Mouse (Mus musculus) kidney, postnatal 0 days (tissue): ENCODE measurements around the gene Fopnl. TPM values are rescaled to one million over a fixed set of nuclear protein-coding genes. Genes with fewer than 3 reads are reported as not detected.

Experiments used
- ATAC-seq: fragments of 200-750 bp; cut with Nextera tagmentation; replicated peaks from 2 replicates; pipeline ENCODE4 v1.8.0; 2017; ENCODE audit warnings: low read depth, moderate number of reproducible peaks, moderate TSS enrichment, moderate library complexity; ENCODE audit not compliant: low FRiP score
- DNase-seq: peaks from one replicate; pipeline ENCODE4 v3.0.0-alpha.2; 2016; ENCODE audit warnings: low spot score
- H3K27ac ChIP-seq: fragments of 300-500 bp; sonication (generic); 2 replicates; pipeline ENCODE4 v1.5.1; 2014; ENCODE audit warnings: mild to moderate bottlenecking
- H3K27me3 ChIP-seq: fragments of 300-500 bp; sonication (generic); 2 replicates; pipeline ENCODE4 v1.6.1; 2014; ENCODE audit warnings: low read length, mixed read lengths; ENCODE audit not compliant: insufficient read depth
- H3K36me3 ChIP-seq: fragments of 300-500 bp; sonication (generic); 2 replicates; pipeline ENCODE4 v1.6.1; 2014; ENCODE audit warnings: low read length, mixed read lengths; ENCODE audit not compliant: insufficient read depth
- H3K4me1 ChIP-seq: fragments of 300-500 bp; sonication (generic); replicated peaks from 2 replicates; pipeline ENCODE4 v1.6.1; 2014; ENCODE audit warnings: antibody characterized with exemption, low read length, mixed read lengths; ENCODE audit not compliant: insufficient read depth
- H3K4me2 ChIP-seq: fragments of 300-500 bp; sonication (generic); 2 replicates; pipeline ENCODE4 v1.6.1; 2014; ENCODE audit warnings: mild to moderate bottlenecking, low read length, moderate library complexity, mixed read lengths
- H3K4me3 ChIP-seq: fragments of 300-500 bp; sonication (generic); replicated peaks from 2 replicates; pipeline ENCODE4 v1.5.1; 2014; ENCODE audit warnings: low read depth, low read length
- H3K9ac ChIP-seq: fragments of 300-500 bp; sonication (generic); 2 replicates; pipeline ENCODE4 v1.6.1; 2014; ENCODE audit warnings: low read depth, low read length
- H3K9me3 ChIP-seq: fragments of 300-500 bp; sonication (generic); replicated peaks from 2 replicates; pipeline ENCODE4 v1.6.1; 2016; ENCODE audit warnings: low read length, inconsistent platforms, mixed read lengths
- CTCF ChIP-seq: IDR thresholded peaks from 2 replicates; pipeline ENCODE4 v1.5.1; 2016; ENCODE audit warnings: antibody characterized with exemption, low read depth, mild to moderate bottlenecking, moderate library complexity
- WGBS: fragments of 180-500 bp; shearing (Covaris S2); extraction: QIAGEN DNeasy Blood & Tissue Kit; methylation state at CpG from one replicate; pipeline ENCODE4 v1.1.7; 2014; 5-methylcytosine and 5-hydroxymethylcytosine counted together
- polyA plus RNA-seq: library from polyadenylated mRNA; unstranded; fragments of >200 nt; fragmentation: Nextera tagmentation; extraction: Ambion mirVana; gene quantifications from 2 replicates; pipeline ENCODE4 v1.2.1, GENCODE M21; 2015

Gene Fopnl
- polyA plus RNA-seq, 1 experiment from 2014 or later = 144 TPM

DNA sequence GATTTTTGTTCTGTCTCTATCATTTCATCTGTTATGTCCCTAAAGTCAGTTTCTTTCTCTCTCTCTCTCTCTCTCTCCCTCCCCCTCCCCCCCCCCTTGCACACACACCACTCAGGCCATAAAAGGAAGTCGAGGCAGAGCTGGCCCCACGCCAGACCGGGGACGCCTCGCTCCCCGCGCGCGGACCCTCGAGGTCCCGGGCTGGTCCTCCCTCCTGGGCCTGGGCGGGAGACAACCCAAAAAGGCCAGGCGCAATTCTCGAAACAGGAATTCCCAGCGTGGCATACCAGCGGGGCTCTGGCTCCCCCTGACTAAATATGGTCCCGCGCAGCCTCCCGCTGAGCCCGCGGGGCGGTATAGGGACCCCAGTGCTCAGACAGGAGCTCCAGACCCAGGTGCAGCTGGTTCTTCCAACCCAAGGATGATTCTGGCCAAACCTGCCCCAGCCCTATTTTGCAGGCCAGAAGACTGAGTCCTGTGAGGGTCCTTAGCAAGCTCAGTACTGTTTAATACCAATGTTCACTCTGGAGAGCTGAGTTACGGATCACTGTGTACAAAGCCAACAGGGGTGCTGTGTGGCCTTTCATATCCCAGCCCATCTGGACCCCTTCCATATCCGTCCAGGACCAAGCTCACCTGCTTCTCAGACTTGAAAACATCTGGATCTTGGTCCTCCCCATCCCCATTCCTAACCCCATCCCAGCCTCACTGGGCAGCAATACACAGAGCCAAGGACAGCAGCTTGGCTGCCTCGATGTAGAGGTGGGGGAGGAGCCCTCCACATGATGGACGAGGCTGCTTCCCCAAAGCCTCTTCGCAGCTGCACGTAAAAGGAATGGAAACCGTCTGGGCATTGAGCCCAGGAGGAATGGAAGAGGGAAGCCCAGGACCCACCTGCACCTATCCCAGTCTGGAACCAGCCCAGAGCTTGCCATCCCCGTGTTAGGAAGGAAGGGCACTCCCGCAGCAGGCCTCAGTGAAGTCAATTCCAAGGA lies 24.7 kb downstream of the Fopnl start:
- H3K36me3 ChIP-seq = peaks cover 4% of the 10 kb centered on the region; the same call in 1 of the 2 replicates
- 10% methylated on average over 31 of the region's 31 CpGs for WGBS
- H3K9ac ChIP-seq = 0 out of 2 replicates have a peak overlapping the region, but pooled peaks have one; percentile 2
- no peak for TF ChIP-seq CTCF
- H3K4me3 ChIP-seq = peak overlapping the region; percentile 27
- no peaks in the 10 kb centered on the region for H3K27me3 ChIP-seq
- H3K4me1 ChIP-seq = 0 out of 2 replicates have a peak, but pooled peaks cover 15% of the 10 kb centered on the region
- no peak; the same call in 1 of the 2 replicates for ATAC-seq
- DNase-seq = no peak
- H3K27ac ChIP-seq = no peak overlapping the region
- peak overlapping the region; percentile 62 for H3K4me2 ChIP-seq
- H3K9me3 ChIP-seq = no peaks in the 10 kb centered on the region

DNA sequence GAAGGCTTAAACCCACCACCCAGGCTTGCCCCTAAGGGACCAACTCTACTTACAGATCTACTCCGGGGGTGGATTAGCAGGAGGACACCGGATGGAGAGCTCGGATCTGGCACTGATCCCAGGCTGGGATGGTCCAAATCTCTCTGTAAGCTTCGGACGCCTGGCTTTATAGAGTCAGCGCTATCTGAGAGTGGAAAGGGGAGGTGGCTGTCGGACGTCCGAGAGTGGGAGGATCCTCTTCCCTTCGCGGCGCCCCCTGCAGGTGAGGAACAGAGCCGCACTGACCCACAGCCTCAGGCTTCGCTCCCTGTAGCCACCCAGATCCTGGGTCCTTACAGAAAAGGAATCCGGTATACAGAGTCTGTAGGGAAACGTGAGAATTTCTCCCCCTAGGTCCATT lies 26.0 kb downstream of the Fopnl start, which contains the start of gene Myh11:
Gene Myh11, minus strand, starts transcription at position 150 of the 400 bp plus-strand sequence.
- 1% methylated on average over 12 of the region's 16 CpGs for WGBS

DNA sequence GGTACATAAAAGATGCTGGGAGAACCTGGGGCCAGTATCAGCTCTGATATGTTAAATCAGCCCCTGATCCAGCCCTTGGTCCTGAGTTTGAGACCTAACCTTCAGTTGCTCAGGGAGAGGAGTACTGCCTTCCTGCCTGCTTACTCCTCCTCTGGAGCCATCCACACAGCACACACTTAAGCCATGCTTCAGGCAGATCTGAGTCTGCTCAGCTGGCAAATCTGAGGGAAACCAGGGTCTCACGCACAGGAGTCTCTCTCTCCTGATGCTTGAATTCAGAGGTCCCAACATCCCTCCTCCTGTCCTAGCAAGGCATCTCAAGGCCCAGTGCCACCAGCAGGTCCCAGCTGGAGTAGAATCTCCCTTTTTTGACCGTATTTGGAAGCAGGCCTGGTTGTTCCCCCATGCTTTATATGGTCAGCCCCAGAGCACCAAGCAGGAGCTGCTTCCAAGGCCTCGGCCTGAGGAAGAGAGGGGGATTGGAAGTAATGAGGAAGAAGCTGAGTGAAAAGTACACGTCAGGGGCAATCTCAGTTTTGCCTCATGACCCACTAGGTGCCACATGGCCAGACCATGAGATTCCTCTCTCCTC lies 44.7 kb downstream of the Fopnl start:
- Histone ChIP-seq H3K9me3 (no peaks in the 10 kb centered on the region), H3K27me3 (no peaks in the 10 kb centered on the region), H3K4me3 (no peak overlapping the region), H3K4me1 (no peaks in the 10 kb centered on the region), H3K36me3 (no peaks in the 10 kb centered on the region), H3K27ac (no peak overlapping the region), H3K9ac (no peak overlapping the region), H3K4me2 (no peak overlapping the region)
- DNase-seq (no peak), ATAC-seq (no peak)
- TF ChIP-seq CTCF = no peak
- 63% methylated on average over 4 of the region's 4 CpGs for WGBS

More for the DNA sequence above, 26.0 kb downstream of the Fopnl start, which contains the start of gene Myh11:
- TF ChIP-seq CTCF = peak; percentile 85
- H3K27ac ChIP-seq = no peak within 1 kb of the TSS; the same call in 1 of the 2 replicates
- H3K27me3 ChIP-seq = no peaks in the 10 kb centered on the region
- 0 out of 2 replicates have a peak within 1 kb of the TSS, but pooled peaks have one; percentile 2 for H3K9ac ChIP-seq
- ATAC-seq (peak; percentile 83), DNase-seq (peak; percentile 92)
- peak within 1 kb of the TSS; percentile 62 for H3K4me2 ChIP-seq
- 0 out of 2 replicates have a peak, but pooled peaks cover 15% of the 10 kb centered on the region for H3K4me1 ChIP-seq
- H3K9me3 ChIP-seq = no peaks in the 10 kb centered on the region
- H3K4me3 ChIP-seq = peak within 1 kb of the TSS; percentile 27
- no peaks in the 10 kb centered on the region for H3K36me3 ChIP-seq

DNA sequence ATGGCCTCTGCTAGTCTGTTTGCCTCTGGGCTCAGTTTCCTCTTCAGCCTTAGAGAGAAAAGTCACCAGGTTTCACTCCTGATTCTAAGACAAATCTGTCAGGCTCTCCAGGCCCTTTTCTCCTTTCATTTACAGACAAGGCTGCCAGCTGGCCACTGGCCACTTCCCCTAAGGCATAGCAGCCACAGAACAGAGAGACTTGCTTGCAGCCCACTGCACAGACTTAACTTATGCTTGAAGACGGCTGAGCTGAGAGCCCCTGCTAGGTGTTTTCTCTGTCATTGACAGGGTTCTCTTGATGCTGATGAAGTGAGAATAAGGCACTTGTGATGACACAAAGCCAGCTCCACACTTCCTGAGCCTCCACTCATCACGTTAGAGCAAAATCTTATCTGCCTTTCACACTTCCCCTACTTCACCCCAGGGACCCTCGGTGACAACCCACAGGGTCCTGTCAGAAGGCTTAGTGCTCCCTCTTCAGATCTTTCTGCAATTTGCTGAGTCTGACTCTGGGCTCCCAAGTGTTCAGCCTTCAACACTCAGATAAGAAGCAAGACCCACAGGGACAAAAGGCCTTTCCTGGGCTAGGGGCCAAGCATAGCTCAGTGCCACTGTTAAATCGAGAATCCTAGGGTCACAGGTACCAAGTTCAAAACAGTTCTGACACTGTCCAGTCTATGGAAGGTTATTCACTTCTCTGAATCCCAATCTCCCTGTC lies 51.8 kb downstream of the Fopnl start:
- Histone ChIP-seq H3K9me3 (no peaks in the 10 kb centered on the region), H3K27me3 (no peaks in the 10 kb centered on the region), H3K4me2 (no peak overlapping the region), H3K36me3 (no peaks in the 10 kb centered on the region), H3K9ac (no peak overlapping the region), H3K27ac (no peak overlapping the region), H3K4me3 (no peak overlapping the region), H3K4me1 (no peaks in the 10 kb centered on the region)
- 53% methylated on average over 4 of the region's 4 CpGs for WGBS
- DNase-seq (no peak), ATAC-seq (no peak)
- TF ChIP-seq CTCF = no peak

GRCm38 (mm10) chr16:14264504-14264903 lies 52.7 kb downstream of the Fopnl start:
- DNase-seq = no peak
- Histone ChIP-seq H3K4me3 (no peak overlapping the region), H3K4me1 (no peaks in the 10 kb centered on the region), H3K27me3 (no peaks in the 10 kb centered on the region), H3K9ac (no peak overlapping the region), H3K36me3 (no peaks in the 10 kb centered on the region), H3K9me3 (no peaks in the 10 kb centered on the region), H3K27ac (no peak overlapping the region), H3K4me2 (no peak overlapping the region)
- WGBS = 73% methylated on average over 2 of the region's 2 CpGs
- no peak for TF ChIP-seq CTCF
- ATAC-seq = no peak

DNA sequence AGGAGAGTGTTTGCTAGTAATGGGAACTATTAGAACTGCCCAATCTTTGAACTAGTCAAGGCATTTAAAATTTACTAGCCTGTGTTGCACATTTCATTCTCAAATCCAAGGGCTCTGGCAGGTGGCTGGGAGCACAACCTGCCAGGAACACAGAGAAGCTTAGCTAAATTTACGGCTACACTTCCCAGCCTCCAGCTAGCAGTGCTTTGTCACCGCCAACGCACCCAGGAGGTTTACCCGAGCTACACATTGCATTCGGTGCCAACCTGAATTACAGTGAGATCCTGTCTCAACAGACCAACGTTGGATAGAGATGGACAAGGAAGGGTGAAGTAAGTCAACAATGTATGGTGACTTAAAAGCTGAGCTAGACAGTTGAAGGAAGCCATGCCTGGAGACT lies 54.0 kb downstream of the Fopnl start:
- H3K36me3 ChIP-seq = no peaks in the 10 kb centered on the region
- DNase-seq (no peak), ATAC-seq (no peak)
- H3K4me3 ChIP-seq = no peak overlapping the region
- WGBS = 61% methylated on average over 6 of the region's 6 CpGs
- TF ChIP-seq CTCF = no peak
- no peaks in the 10 kb centered on the region for H3K9me3 ChIP-seq
- H3K9ac ChIP-seq = no peak overlapping the region
- no peaks in the 10 kb centered on the region for H3K4me1 ChIP-seq
- H3K27me3 ChIP-seq = no peaks in the 10 kb centered on the region
- H3K27ac ChIP-seq = no peak overlapping the region
- H3K4me2 ChIP-seq = no peak overlapping the region
